Mouse (Mus musculus) neutrophil, adult 5-6 weeks (primary cell): Measurements from ENCODE around the gene Dkk3. TPM values are rescaled to one million over a fixed set of nuclear protein-coding genes. Genes with fewer than 3 reads are reported as not detected.
"Not testable (repeated sequence)": the region's sequence is repeated elsewhere in the genome, so short reads cannot be mapped to it uniquely, and the experiment has no call there.

ENCODE experiments used
- ATAC-seq: fragments of 151-379, 151-347 bp; 2 replicates; pipeline ENCODE4 v1.8.0; 2017; ENCODE audit warnings: mild to moderate bottlenecking, moderate TSS enrichment; ENCODE audit not compliant: insufficient number of reproducible peaks, poor library complexity, low FRiP score, severe bottlenecking; ENCODE audit errors: extremely low read depth
- total RNA-seq: library from RNA; stranded (forward); fragments of 200-1000 nt; gene quantifications from 2 replicates; pipeline ENCODE4 v1.2.3, GENCODE M21; 2017

The Dkk3 gene
- total RNA-seq, 1 experiment from 2014 or later, result not detected

- no peak for ATAC-seq
These were observed 55.0 kb downstream of the Dkk3 start for GRCm38 (mm10) chr7:112103816-112104215.

DNA sequence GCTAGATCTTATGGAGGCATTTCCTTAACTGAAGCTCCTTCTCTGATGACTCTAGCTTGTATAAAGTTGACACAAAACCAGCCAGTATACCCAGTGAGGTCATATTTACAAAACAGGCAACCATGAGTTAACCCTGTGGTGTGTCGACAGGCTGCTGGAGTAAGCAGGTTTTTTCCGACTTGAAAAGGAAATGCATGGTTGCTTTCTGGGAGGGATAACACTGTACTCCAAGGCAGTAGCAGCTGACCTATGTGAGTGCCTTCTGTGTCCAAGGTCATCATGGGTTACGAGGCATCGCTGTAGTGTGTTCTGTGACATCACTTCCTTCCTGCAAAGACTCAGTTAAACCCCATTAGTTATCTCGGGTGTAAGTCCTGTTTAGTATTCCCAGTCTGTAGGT is 55.9 kb downstream of the Dkk3 start:
- no peak for ATAC-seq

- no peak for ATAC-seq
These were observed 58.0 kb downstream of the Dkk3 start for GRCm38 (mm10) chr7:112100887-112101286.

DNA sequence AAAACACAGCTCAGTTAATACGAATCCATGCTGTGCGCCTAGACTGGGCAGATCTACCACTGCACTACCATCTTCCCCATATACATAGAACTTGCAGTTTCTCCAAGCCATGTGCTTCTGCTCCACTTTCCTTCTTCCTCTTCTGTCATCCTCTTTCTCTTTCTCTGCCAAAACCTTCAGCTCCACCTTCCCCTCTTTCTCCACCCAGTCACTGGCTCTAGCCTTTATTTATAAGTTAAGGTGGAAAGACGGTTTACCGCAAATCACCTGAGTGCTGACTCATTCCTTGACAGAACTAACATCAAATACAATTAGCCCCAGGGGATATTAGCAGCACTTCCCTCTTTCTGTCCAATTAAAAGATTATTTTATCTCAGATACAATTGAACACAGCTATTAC is 63.9 kb downstream of the Dkk3 start:
- not testable (repeated sequence) for ATAC-seq

DNA sequence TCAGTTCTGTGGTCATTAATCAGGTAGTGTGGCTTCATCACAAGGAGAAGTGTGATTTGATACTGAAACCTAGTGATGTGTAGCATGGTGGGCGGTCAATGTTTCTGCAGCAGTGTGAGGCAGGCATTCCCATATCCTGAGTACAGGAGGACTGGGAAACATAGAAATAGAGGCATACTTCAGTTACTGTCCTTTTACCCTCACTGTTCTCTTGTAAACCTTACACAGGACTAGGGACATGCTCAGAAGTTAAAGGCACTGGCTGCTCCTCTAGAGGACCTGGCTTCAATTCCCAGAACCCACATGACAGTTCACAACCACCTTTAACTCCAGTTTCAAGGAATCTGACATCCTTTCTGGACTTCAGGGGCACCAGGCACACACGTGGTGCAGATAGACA is 72.7 kb downstream of the Dkk3 start:
- no peak for ATAC-seq

- ATAC-seq, result peak; percentile 73; the same call in 1 of the 2 replicates
These were observed 73.8 kb downstream of the Dkk3 start for GRCm38 (mm10) chr7:112085062-112085461.

DNA sequence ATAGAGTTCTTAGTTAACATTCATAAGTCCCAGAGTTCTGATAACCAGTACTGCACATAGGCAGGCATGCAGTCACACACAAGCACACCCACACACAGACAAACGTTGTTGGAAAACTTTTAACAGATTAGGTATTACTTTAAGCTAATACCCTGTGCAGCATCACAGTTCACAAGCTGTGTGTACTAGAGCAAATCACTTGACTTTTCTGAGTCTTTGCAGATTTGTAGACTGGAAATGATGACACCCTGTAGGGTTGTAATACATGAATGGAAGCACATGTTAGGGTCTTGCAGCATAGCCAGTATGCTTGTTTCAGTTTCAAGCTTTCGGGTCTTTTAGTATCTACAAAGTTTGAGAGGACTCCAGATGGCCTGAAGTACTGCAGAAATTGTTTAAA is 74.6 kb downstream of the Dkk3 start:
- ATAC-seq, result no peak

GRCm38 (mm10) chr7:112082636-112083035 is 76.2 kb downstream of the Dkk3 start:
- ATAC-seq, result no peak

DNA sequence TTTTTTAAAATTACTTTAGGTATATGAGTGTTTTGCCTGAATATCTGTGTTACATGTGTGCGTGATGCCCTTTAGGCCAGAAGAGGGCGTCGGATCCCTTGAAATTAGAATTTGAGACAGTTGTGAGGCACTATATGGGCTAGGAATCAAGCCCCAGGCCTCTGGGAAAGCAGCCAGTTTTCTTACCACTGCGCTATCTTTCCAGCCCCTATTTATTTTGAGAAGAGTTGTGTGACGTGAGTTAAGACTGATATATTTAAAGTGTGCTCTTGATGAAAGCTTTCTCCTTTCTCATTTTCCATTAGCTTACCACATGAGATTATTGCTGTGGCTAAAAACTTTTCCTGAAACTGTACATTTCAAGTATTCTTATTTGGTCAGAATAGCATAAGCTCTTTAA is 84.0 kb downstream of the Dkk3 start:
- ATAC-seq, result no peak

Other genes starting within 250 kb of the Dkk3 start
- gene Usp47, start 135.6 kb downstream of the Dkk3 start, total RNA-seq, result 92.7 and 95.9 TPM in 2 replicates
- gene Mical2, start 66.8 kb upstream of the Dkk3 start, total RNA-seq, result 0.25 and 0.70 TPM in 2 replicates